Mouse (Mus musculus): ENCODE measurements at regions not wholly inside any gene's neighbourhood (a gene's known extent, or its start where the extent isn't known, plus 50 kb on each side); places are given as distances from the start of the nearest gene placed in this dataset.

GRCm38 (mm10) chr9:115624721-115625496, 284.3 kb upstream of the Gadl1 start:
- no peak overlapping the region for H3K4me3 ChIP-seq (ENCODE audit: control insufficient read depth, low read depth, low read length)
- H3K27me3 ChIP-seq (ENCODE audit: control insufficient read depth, insufficient read depth, low read length): 0 out of 2 replicates have a peak, but pooled peaks cover 2% of the 10 kb centered on the region
- H3K36me3 ChIP-seq (ENCODE audit: control insufficient read depth, insufficient read depth, low read length): no peaks in the 10 kb centered on the region
- no peak overlapping the region for H3K27ac ChIP-seq (ENCODE audit: control insufficient read depth, insufficient read depth, low read depth, low read length)
- peaks cover 10% of the 10 kb centered on the region for H3K4me1 ChIP-seq (ENCODE audit: control insufficient read depth, insufficient read depth, low read length)
- TF ChIP-seq POLR2A (IDR thresholded peaks at IDR 0.05; ENCODE audit: control insufficient read depth, low read depth, low read length) (no peak), CTCF (IDR thresholded peaks at IDR 0.05; ENCODE audit: control insufficient read depth, insufficient read depth, insufficient replicate concordance, low read depth, low read length) (no peak)

GRCm38 (mm10) chr9:115627551-115627950, 281.7 kb upstream of the Gadl1 start:
- Histone ChIP-seq H3K27ac (ENCODE audit: control insufficient read depth, insufficient read depth, low read depth, low read length) (no peak overlapping the region), H3K4me3 (ENCODE audit: control insufficient read depth, low read depth, low read length) (no peak overlapping the region), H3K36me3 (ENCODE audit: control insufficient read depth, insufficient read depth, low read length) (no peaks in the 10 kb centered on the region), H3K27me3 (ENCODE audit: control insufficient read depth, insufficient read depth, low read length) (0 out of 2 replicates have a peak, but pooled peaks cover 2% of the 10 kb centered on the region), H3K4me1 (ENCODE audit: control insufficient read depth, insufficient read depth, low read length) (peaks cover 10% of the 10 kb centered on the region)
- TF ChIP-seq CTCF (IDR thresholded peaks at IDR 0.05; ENCODE audit: control insufficient read depth, insufficient read depth, insufficient replicate concordance, low read depth, low read length) (no peak), POLR2A (IDR thresholded peaks at IDR 0.05; ENCODE audit: control insufficient read depth, low read depth, low read length) (no peak)

GRCm38 (mm10) chr9:115637114-115637513, 272.1 kb upstream of the Gadl1 start:
- no peak for TF ChIP-seq POLR2A (IDR thresholded peaks at IDR 0.05; ENCODE audit: control insufficient read depth, low read depth, low read length)
- TF ChIP-seq CTCF (IDR thresholded peaks at IDR 0.05; ENCODE audit: control insufficient read depth, insufficient read depth, insufficient replicate concordance, low read depth, low read length): no peak
- H3K4me3 ChIP-seq (ENCODE audit: control insufficient read depth, low read depth, low read length): no peak overlapping the region
- no peaks in the 10 kb centered on the region for H3K4me1 ChIP-seq (ENCODE audit: control insufficient read depth, insufficient read depth, low read length)
- no peaks in the 10 kb centered on the region for H3K36me3 ChIP-seq (ENCODE audit: control insufficient read depth, insufficient read depth, low read length)
- H3K27me3 ChIP-seq (ENCODE audit: control insufficient read depth, insufficient read depth, low read length): no peaks in the 10 kb centered on the region
- no peak overlapping the region for H3K27ac ChIP-seq (ENCODE audit: control insufficient read depth, insufficient read depth, low read depth, low read length)

GRCm38 (mm10) chr9:115640781-115641180, 268.5 kb upstream of the Gadl1 start:
- Histone ChIP-seq H3K4me1 (ENCODE audit: control insufficient read depth, insufficient read depth, low read length) (no peaks in the 10 kb centered on the region), H3K4me3 (ENCODE audit: control insufficient read depth, low read depth, low read length) (no peak overlapping the region), H3K36me3 (ENCODE audit: control insufficient read depth, insufficient read depth, low read length) (no peaks in the 10 kb centered on the region), H3K27ac (ENCODE audit: control insufficient read depth, insufficient read depth, low read depth, low read length) (no peak overlapping the region), H3K27me3 (ENCODE audit: control insufficient read depth, insufficient read depth, low read length) (no peaks in the 10 kb centered on the region)
- TF ChIP-seq POLR2A (IDR thresholded peaks at IDR 0.05; ENCODE audit: control insufficient read depth, low read depth, low read length): no peak
- TF ChIP-seq CTCF (IDR thresholded peaks at IDR 0.05; ENCODE audit: control insufficient read depth, insufficient read depth, insufficient replicate concordance, low read depth, low read length): no peak

- H3K4me3 ChIP-seq (ENCODE audit: control insufficient read depth, low read depth, low read length): no peak overlapping the region
- H3K4me1 ChIP-seq (ENCODE audit: control insufficient read depth, insufficient read depth, low read length): no peaks in the 10 kb centered on the region
- H3K27ac ChIP-seq (ENCODE audit: control insufficient read depth, insufficient read depth, low read depth, low read length): no peak overlapping the region
- TF ChIP-seq CTCF (IDR thresholded peaks at IDR 0.05; ENCODE audit: control insufficient read depth, insufficient read depth, insufficient replicate concordance, low read depth, low read length): no peak
- no peak for TF ChIP-seq POLR2A (IDR thresholded peaks at IDR 0.05; ENCODE audit: control insufficient read depth, low read depth, low read length)
- no peaks in the 10 kb centered on the region for H3K36me3 ChIP-seq (ENCODE audit: control insufficient read depth, insufficient read depth, low read length)
- no peaks in the 10 kb centered on the region for H3K27me3 ChIP-seq (ENCODE audit: control insufficient read depth, insufficient read depth, low read length)
These were observed 267.2 kb upstream of the Gadl1 start for GRCm38 (mm10) chr9:115642032-115642431.

GRCm38 (mm10) chr9:115644953-115645352, 264.3 kb upstream of the Gadl1 start:
- Histone ChIP-seq H3K4me1 (ENCODE audit: control insufficient read depth, insufficient read depth, low read length) (no peaks in the 10 kb centered on the region), H3K36me3 (ENCODE audit: control insufficient read depth, insufficient read depth, low read length) (no peaks in the 10 kb centered on the region), H3K27me3 (ENCODE audit: control insufficient read depth, insufficient read depth, low read length) (no peaks in the 10 kb centered on the region), H3K27ac (ENCODE audit: control insufficient read depth, insufficient read depth, low read depth, low read length) (no peak overlapping the region), H3K4me3 (ENCODE audit: control insufficient read depth, low read depth, low read length) (no peak overlapping the region)
- TF ChIP-seq CTCF (IDR thresholded peaks at IDR 0.05; ENCODE audit: control insufficient read depth, insufficient read depth, insufficient replicate concordance, low read depth, low read length) (no peak), POLR2A (IDR thresholded peaks at IDR 0.05; ENCODE audit: control insufficient read depth, low read depth, low read length) (no peak)

- Histone ChIP-seq H3K27me3 (ENCODE audit: control insufficient read depth, insufficient read depth, low read length) (no peaks in the 10 kb centered on the region), H3K4me3 (ENCODE audit: control insufficient read depth, low read depth, low read length) (no peak overlapping the region), H3K4me1 (ENCODE audit: control insufficient read depth, insufficient read depth, low read length) (no peaks in the 10 kb centered on the region), H3K27ac (ENCODE audit: control insufficient read depth, insufficient read depth, low read depth, low read length) (no peak overlapping the region), H3K36me3 (ENCODE audit: control insufficient read depth, insufficient read depth, low read length) (no peaks in the 10 kb centered on the region)
- TF ChIP-seq POLR2A (IDR thresholded peaks at IDR 0.05; ENCODE audit: control insufficient read depth, low read depth, low read length) (no peak), CTCF (IDR thresholded peaks at IDR 0.05; ENCODE audit: control insufficient read depth, insufficient read depth, insufficient replicate concordance, low read depth, low read length) (no peak)
These were observed 263.0 kb upstream of the Gadl1 start for GRCm38 (mm10) chr9:115646226-115646625.
